Mouse (Mus musculus): Measurements from ENCODE around the gene Hes1. TPM values are rescaled to one million over a fixed set of nuclear protein-coding genes. Genes with fewer than 3 reads are reported as not detected.

Gene Hes1
- polyA plus RNA-seq, 1 experiment from 2014 or later: 12.7 TPM

DNA sequence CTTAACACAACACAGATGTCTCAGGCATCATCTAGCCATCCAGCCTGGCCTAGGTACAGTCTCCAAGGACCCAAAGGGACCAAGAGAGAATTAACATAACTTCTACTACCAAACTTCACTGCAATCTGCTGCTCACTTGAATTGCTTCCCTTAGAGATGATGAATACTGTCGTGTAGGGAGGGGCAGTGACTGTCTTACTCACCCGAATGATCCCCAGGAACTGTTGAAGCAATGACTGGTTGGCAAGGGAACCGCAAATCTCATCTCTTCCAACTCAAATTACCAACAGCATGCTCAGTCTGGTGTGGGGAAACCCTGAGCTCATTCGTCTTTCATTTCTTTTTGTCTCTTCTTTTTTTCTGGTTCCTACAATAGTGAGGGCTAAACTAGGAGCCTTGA lies 21.3 kb upstream of the Hes1 start:
- WGBS: 70% methylated on average over 4 of the region's 4 CpGs
- no peak for ATAC-seq (ENCODE audit: low FRiP score, low TSS enrichment)
- Histone ChIP-seq H3K4me1 (ENCODE audit: control insufficient read depth, insufficient read depth, low read length) (peaks cover 7% of the 10 kb centered on the region), H3K27me3 (ENCODE audit: control insufficient read depth, insufficient read depth, low read length) (peaks cover 11% of the 10 kb centered on the region), H3K9me3 (ENCODE audit: control insufficient read depth, low read length) (no peaks in the 10 kb centered on the region), H3K4me2 (ENCODE audit: low read length) (no peak overlapping the region), H3K9ac (replicated peaks; ENCODE audit: low read length) (no peak overlapping the region), H3K4me3 (replicated peaks; ENCODE audit: low read depth, low read length) (no peak overlapping the region), H3K27ac (replicated peaks; ENCODE audit: low read depth, low read length) (no peak overlapping the region), H3K36me3 (ENCODE audit: control insufficient read depth, insufficient read depth, low read length) (no peaks in the 10 kb centered on the region)
- no peak for DNase-seq

DNA sequence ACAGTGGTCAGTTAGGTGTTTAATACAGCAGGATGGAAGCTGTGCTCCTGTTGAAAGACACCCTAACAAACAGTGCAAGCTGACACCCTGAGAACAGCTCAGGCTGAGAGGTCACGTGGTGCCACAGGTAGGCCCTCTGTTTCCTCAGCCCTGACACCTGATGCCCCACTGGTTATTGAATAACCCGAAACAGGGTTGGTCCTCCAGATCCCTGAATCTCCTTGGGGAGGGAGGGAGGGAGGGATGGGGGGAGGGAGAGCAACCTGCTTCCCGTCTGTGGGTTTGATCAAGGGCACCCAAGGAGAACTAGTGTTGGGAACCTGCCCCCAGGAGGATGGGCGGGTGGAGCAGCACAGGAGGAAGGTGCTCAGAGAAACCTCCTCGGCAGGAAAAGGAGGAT lies 18.6 kb upstream of the Hes1 start:
- no peak overlapping the region for H3K4me2 ChIP-seq (ENCODE audit: low read length)
- no peaks in the 10 kb centered on the region for H3K36me3 ChIP-seq (ENCODE audit: control insufficient read depth, insufficient read depth, low read length)
- H3K9me3 ChIP-seq (ENCODE audit: control insufficient read depth, low read length): no peaks in the 10 kb centered on the region
- H3K9ac ChIP-seq (replicated peaks; ENCODE audit: low read length): no peak overlapping the region
- H3K27ac ChIP-seq (replicated peaks; ENCODE audit: low read depth, low read length): no peak overlapping the region
- peaks cover 8% of the 10 kb centered on the region for H3K27me3 ChIP-seq (ENCODE audit: control insufficient read depth, insufficient read depth, low read length)
- DNase-seq (no peak), ATAC-seq (ENCODE audit: low FRiP score, low TSS enrichment) (no peak)
- H3K4me1 ChIP-seq (ENCODE audit: control insufficient read depth, insufficient read depth, low read length): no peaks in the 10 kb centered on the region
- 66% methylated on average over 5 of the region's 5 CpGs for WGBS
- H3K4me3 ChIP-seq (replicated peaks; ENCODE audit: low read depth, low read length): no peak overlapping the region

DNA sequence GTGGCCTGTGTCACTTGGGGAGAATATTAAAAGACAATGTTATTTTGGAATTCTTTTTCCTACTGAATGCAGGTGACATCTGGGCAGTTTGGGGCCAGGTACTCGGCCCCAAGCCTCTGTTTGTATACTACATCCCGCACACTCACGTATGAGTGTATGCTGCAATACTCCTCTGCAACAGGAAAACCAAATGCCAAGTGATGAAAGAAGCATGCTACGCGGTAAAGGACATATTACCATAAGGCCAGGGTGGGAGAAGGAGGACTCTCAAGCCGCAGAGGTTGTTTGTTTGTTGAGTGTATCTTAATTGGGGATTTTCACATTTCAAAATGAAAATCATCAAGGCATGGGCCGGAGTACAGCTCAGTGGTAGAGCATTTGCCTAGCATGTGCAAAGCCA lies 17.2 kb upstream of the Hes1 start:
- 85% methylated on average over 7 of the region's 7 CpGs for WGBS
- no peak overlapping the region for H3K27ac ChIP-seq (replicated peaks; ENCODE audit: low read depth, low read length)
- no peak overlapping the region for H3K4me3 ChIP-seq (replicated peaks; ENCODE audit: low read depth, low read length)
- DNase-seq (no peak), ATAC-seq (ENCODE audit: low FRiP score, low TSS enrichment) (no peak)
- H3K9me3 ChIP-seq (ENCODE audit: control insufficient read depth, low read length): no peaks in the 10 kb centered on the region
- no peak overlapping the region for H3K4me2 ChIP-seq (ENCODE audit: low read length)
- no peak overlapping the region for H3K9ac ChIP-seq (replicated peaks; ENCODE audit: low read length)
- no peaks in the 10 kb centered on the region for H3K36me3 ChIP-seq (ENCODE audit: control insufficient read depth, insufficient read depth, low read length)
- H3K27me3 ChIP-seq (ENCODE audit: control insufficient read depth, insufficient read depth, low read length): peaks cover 8% of the 10 kb centered on the region
- no peaks in the 10 kb centered on the region for H3K4me1 ChIP-seq (ENCODE audit: control insufficient read depth, insufficient read depth, low read length)

DNA sequence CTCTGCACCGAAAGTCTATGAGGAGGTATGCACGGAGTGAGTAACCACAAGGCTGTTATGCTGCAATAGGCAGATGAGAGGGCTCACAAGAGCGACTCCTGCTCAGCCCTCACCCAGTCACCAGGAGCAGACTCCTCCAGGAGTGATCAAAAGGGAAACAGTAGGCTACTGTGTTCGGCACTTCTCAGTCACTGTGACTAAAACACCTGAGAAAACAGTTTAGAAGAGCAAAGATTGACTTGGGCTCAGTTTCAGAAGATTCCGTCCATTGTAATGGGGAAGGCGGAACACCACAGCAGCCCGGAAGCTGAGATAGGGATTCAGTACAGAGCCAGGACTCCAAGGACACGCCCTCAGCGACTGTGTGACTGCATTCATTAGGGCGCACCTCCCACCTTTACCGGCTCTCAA lies 16.8 kb upstream of the Hes1 start:
- Histone ChIP-seq H3K4me1 (ENCODE audit: control insufficient read depth, insufficient read depth, low read length) (no peaks in the 10 kb centered on the region), H3K36me3 (ENCODE audit: control insufficient read depth, insufficient read depth, low read length) (no peaks in the 10 kb centered on the region), H3K27me3 (ENCODE audit: control insufficient read depth, insufficient read depth, low read length) (peaks cover 8% of the 10 kb centered on the region), H3K27ac (replicated peaks; ENCODE audit: low read depth, low read length) (no peak overlapping the region), H3K9ac (replicated peaks; ENCODE audit: low read length) (no peak overlapping the region), H3K4me3 (replicated peaks; ENCODE audit: low read depth, low read length) (no peak overlapping the region), H3K9me3 (ENCODE audit: control insufficient read depth, low read length) (no peaks in the 10 kb centered on the region), H3K4me2 (ENCODE audit: low read length) (no peak overlapping the region)
- ATAC-seq (ENCODE audit: low FRiP score, low TSS enrichment) (no peak), DNase-seq (no peak)
- WGBS: 52% methylated on average over 11 of the region's 11 CpGs

DNA sequence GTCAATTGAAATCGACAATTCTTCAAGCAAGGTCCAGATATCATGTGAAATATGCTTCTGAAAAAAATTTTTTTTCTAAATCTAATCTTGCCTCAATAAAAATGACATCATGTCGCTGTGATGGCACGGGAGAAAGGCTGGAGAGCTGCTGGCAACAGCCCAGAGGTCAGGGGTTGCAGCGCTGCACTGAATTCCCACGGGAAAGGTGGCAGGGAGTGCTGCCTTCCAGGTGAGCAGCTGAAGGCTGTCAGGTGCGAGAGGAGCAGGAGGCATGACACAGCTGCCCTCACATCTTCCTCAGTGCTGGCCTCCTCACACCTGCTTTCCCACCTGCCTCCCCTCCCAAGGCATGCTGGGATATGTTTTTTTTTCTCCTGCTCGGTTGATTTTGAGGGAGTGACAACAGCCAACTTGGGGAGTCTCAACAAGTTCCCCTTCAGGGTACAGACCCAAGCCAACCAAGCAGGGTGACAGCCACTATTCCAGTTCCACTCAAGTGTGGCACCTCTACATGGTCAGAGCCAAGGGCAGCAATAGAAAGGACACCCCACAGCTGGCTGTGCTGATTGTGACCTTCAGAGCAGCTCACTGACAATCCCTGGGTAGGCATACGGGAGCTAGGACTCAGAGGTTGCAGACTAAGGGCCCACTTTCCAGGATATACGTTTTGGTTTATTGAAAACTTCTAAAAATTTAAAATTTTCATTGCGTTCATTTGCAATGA lies 13.3 kb upstream of the Hes1 start:
- Histone ChIP-seq H3K27ac (replicated peaks; ENCODE audit: low read depth, low read length) (no peak overlapping the region), H3K27me3 (ENCODE audit: control insufficient read depth, insufficient read depth, low read length) (peaks cover 17% of the 10 kb centered on the region), H3K4me3 (replicated peaks; ENCODE audit: low read depth, low read length) (no peak overlapping the region), H3K4me2 (ENCODE audit: low read length) (no peak overlapping the region), H3K9ac (replicated peaks; ENCODE audit: low read length) (no peak overlapping the region), H3K9me3 (ENCODE audit: control insufficient read depth, low read length) (no peaks in the 10 kb centered on the region), H3K36me3 (ENCODE audit: control insufficient read depth, insufficient read depth, low read length) (no peaks in the 10 kb centered on the region), H3K4me1 (ENCODE audit: control insufficient read depth, insufficient read depth, low read length) (no peaks in the 10 kb centered on the region)
- no peak for DNase-seq
- WGBS: 78% methylated on average over 10 of the region's 10 CpGs
- no peak for ATAC-seq (ENCODE audit: low FRiP score, low TSS enrichment)

DNA sequence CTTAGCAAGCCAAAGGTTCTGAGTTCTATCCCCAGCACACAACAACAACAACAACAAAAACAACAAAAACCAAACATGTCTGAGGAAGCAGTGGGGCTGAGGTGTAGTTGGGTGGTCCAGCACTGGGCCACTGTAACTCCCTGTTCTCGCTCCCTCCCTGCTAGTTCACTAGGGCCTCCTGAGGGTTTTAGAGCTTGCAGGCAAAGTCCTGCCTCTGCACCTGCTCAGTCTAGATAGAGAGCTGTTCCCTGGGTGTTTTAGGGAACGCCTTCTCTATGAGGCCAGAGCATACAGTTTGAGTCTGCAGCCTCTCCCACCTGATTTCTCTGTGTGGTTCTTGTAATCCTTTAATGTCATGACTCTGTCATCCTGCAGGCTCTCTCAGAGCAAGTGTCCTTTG lies 11.9 kb upstream of the Hes1 start:
- Histone ChIP-seq H3K4me2 (ENCODE audit: low read length) (no peak overlapping the region), H3K36me3 (ENCODE audit: control insufficient read depth, insufficient read depth, low read length) (no peaks in the 10 kb centered on the region), H3K27ac (replicated peaks; ENCODE audit: low read depth, low read length) (no peak overlapping the region), H3K4me3 (replicated peaks; ENCODE audit: low read depth, low read length) (no peak overlapping the region), H3K4me1 (ENCODE audit: control insufficient read depth, insufficient read depth, low read length) (no peaks in the 10 kb centered on the region), H3K9me3 (ENCODE audit: control insufficient read depth, low read length) (no peaks in the 10 kb centered on the region), H3K27me3 (ENCODE audit: control insufficient read depth, insufficient read depth, low read length) (peaks cover 19% of the 10 kb centered on the region), H3K9ac (replicated peaks; ENCODE audit: low read length) (no peak overlapping the region)
- ATAC-seq (ENCODE audit: low FRiP score, low TSS enrichment) (no peak), DNase-seq (no peak)
- WGBS: 60% methylated on average over 2 of the region's 2 CpGs

DNA sequence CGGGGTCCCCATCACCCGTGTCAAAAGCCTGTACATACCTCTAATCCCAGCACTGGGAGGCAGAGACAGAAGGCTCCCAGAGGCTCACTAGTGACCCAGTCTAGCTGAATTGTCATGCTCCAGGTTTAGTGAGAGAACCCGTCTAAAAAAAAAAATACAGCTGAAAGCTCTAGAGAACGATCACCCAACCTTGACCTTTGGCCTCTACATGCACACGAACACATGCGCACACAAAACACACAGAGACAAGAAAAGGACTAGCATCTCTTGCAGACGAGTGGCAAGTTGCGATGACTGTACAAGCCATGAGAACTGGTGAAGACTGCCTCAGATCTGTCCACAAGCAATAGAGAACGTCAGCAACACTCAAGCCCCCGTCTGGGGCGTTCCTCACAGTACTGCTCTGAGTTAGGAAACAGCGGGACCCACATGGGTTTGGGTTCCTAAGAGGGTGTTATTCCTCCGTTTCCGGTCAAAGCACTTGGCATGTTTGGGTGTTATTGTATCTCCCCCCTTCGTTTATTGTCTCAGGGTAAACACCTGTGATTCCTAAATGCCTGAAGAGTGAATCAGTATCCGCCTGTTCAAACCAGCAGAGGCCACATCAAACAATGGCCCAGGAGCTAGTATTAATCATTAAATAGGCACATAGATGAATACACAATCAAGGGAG lies 11.2 kb upstream of the Hes1 start:
- ATAC-seq (ENCODE audit: low FRiP score, low TSS enrichment): no peak
- H3K4me2 ChIP-seq (ENCODE audit: low read length): no peak overlapping the region
- H3K9me3 ChIP-seq (ENCODE audit: control insufficient read depth, low read length): no peaks in the 10 kb centered on the region
- 67% methylated on average over 16 of the region's 16 CpGs for WGBS
- no peak overlapping the region for H3K9ac ChIP-seq (replicated peaks; ENCODE audit: low read length)
- H3K4me1 ChIP-seq (ENCODE audit: control insufficient read depth, insufficient read depth, low read length): no peaks in the 10 kb centered on the region
- DNase-seq: no peak
- H3K36me3 ChIP-seq (ENCODE audit: control insufficient read depth, insufficient read depth, low read length): no peaks in the 10 kb centered on the region
- no peak overlapping the region for H3K4me3 ChIP-seq (replicated peaks; ENCODE audit: low read depth, low read length)
- no peak overlapping the region for H3K27ac ChIP-seq (replicated peaks; ENCODE audit: low read depth, low read length)
- H3K27me3 ChIP-seq (ENCODE audit: control insufficient read depth, insufficient read depth, low read length): peaks cover 15% of the 10 kb centered on the region; the same call in 1 of the 2 replicates

DNA sequence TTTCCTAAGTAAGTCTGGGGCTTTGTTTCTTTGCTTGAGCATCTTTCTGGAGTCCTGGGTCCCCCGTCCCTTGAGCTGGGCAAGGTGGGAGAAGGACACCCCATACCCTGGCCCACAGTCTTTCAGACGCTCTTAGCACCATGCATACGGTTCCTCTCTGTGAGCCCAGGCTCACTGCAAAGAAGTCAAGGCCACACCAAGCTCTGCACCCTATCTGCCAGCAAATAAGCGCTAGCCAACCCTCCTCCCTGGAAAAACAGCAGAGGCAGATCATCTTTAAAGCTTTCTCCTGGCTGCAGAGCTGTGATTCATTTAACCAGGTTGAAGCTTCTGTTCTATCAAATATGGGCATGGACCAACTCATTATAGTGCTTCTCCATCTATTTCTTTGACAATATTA lies 9.6 kb upstream of the Hes1 start:
- H3K9ac ChIP-seq (replicated peaks; ENCODE audit: low read length): no peak overlapping the region
- H3K27ac ChIP-seq (replicated peaks; ENCODE audit: low read depth, low read length): no peak overlapping the region
- H3K36me3 ChIP-seq (ENCODE audit: control insufficient read depth, insufficient read depth, low read length): no peaks in the 10 kb centered on the region
- ATAC-seq (ENCODE audit: low FRiP score, low TSS enrichment): no peak
- H3K9me3 ChIP-seq (ENCODE audit: control insufficient read depth, low read length): no peaks in the 10 kb centered on the region
- no peak for DNase-seq
- 82% methylated on average over 4 of the region's 4 CpGs for WGBS
- no peak overlapping the region for H3K4me2 ChIP-seq (ENCODE audit: low read length)
- H3K4me3 ChIP-seq (replicated peaks; ENCODE audit: low read depth, low read length): no peak overlapping the region
- H3K27me3 ChIP-seq (ENCODE audit: control insufficient read depth, insufficient read depth, low read length): peaks cover 22% of the 10 kb centered on the region
- H3K4me1 ChIP-seq (ENCODE audit: control insufficient read depth, insufficient read depth, low read length): no peaks in the 10 kb centered on the region

DNA sequence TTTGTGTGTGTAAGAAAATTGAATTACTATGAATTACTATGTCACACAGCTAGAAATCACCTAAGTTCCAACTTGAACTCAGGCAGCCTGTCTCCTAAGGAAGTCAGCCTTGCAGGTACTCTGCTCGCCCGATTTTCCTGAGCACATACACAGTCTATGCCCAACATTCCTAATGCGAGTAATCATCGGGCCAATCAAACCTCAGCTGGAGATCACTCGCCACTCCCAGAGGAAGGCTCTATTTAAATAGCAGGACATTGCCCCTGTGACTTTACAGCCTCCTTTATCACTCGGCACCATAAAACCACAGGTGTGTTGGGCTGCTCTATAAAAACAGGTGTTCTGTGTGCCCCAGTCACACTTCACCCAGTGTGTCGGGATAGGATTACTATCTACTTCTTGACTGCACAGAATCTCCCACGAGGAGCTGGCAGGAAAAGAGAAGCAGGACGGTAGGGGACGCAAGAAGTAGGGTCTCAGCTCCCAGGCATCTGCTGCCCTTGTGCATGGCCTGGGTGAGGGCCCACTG lies 8.8 kb upstream of the Hes1 start:
- H3K9me3 ChIP-seq (ENCODE audit: control insufficient read depth, low read length): no peaks in the 10 kb centered on the region
- H3K4me2 ChIP-seq (ENCODE audit: low read length): no peak overlapping the region
- H3K27me3 ChIP-seq (ENCODE audit: control insufficient read depth, insufficient read depth, low read length): peaks cover 31% of the 10 kb centered on the region
- WGBS: 71% methylated on average over 10 of the region's 10 CpGs
- no peak for ATAC-seq (ENCODE audit: low FRiP score, low TSS enrichment)
- DNase-seq: no peak
- no peak overlapping the region for H3K27ac ChIP-seq (replicated peaks; ENCODE audit: low read depth, low read length)
- no peaks in the 10 kb centered on the region for H3K36me3 ChIP-seq (ENCODE audit: control insufficient read depth, insufficient read depth, low read length)
- no peak overlapping the region for H3K4me3 ChIP-seq (replicated peaks; ENCODE audit: low read depth, low read length)
- no peak overlapping the region for H3K9ac ChIP-seq (replicated peaks; ENCODE audit: low read length)
- no peaks in the 10 kb centered on the region for H3K4me1 ChIP-seq (ENCODE audit: control insufficient read depth, insufficient read depth, low read length)

Measured in midbrain, embryonic 14.5 days (tissue).